Mouse (Mus musculus) forebrain, embryonic 13.5 days (tissue): ENCODE measurements at regions not wholly inside any gene's neighbourhood (a gene's known extent, or its start where the extent isn't known, plus 50 kb on each side); places are given as distances from the start of the nearest gene placed in this dataset.
"Not testable (repeated sequence)": the region's sequence is repeated elsewhere in the genome, so short reads cannot be mapped to it uniquely, and the experiment has no call there.

Experiments
- ATAC-seq: fragments of 200-750 bp; cut with Nextera tagmentation; 2 replicates; pipeline ENCODE4 v1.8.0; 2017
- H3K27ac ChIP-seq: fragments of 300-500 bp; sonication (generic); 2 replicates; pipeline ENCODE4 v1.5.1; 2015; ENCODE audit warnings: inconsistent platforms, mild to moderate bottlenecking, moderate library complexity
- H3K27me3 ChIP-seq: fragments of 300-500 bp; sonication (generic); 2 replicates; pipeline ENCODE4 v1.6.1; 2015; ENCODE audit warnings: mild to moderate bottlenecking, inconsistent platforms
- H3K36me3 ChIP-seq: fragments of 300-500 bp; sonication (generic); 2 replicates; pipeline ENCODE4 v1.6.1; 2015; ENCODE audit warnings: mild to moderate bottlenecking, inconsistent platforms; ENCODE audit not compliant: poor library complexity, severe bottlenecking
- H3K4me1 ChIP-seq: fragments of 300-500 bp; sonication (generic); 2 replicates; pipeline ENCODE4 v1.6.1; 2015; ENCODE audit warnings: inconsistent platforms
- H3K4me2 ChIP-seq: fragments of 300-500 bp; sonication (generic); 2 replicates; pipeline ENCODE4 v1.6.1; 2015; ENCODE audit warnings: inconsistent platforms, mild to moderate bottlenecking, moderate library complexity
- H3K4me3 ChIP-seq: fragments of 300-500 bp; sonication (generic); 2 replicates; pipeline ENCODE4 v1.5.1; 2015; ENCODE audit warnings: mild to moderate bottlenecking, inconsistent platforms
- H3K9ac ChIP-seq: fragments of 300-500 bp; sonication (generic); 2 replicates; pipeline ENCODE4 v1.6.1; 2015; ENCODE audit warnings: mild to moderate bottlenecking, inconsistent platforms
- H3K9me3 ChIP-seq: fragments of 300-500 bp; sonication (generic); replicated peaks from 2 replicates; pipeline ENCODE4 v1.6.1; 2016; ENCODE audit warnings: inconsistent platforms
- WGBS: fragments of 180-500 bp; shearing (Covaris S2); methylation state at CpG from one replicate; pipeline ENCODE4 v1.1.7; 2015; 5-methylcytosine and 5-hydroxymethylcytosine counted together

DNA sequence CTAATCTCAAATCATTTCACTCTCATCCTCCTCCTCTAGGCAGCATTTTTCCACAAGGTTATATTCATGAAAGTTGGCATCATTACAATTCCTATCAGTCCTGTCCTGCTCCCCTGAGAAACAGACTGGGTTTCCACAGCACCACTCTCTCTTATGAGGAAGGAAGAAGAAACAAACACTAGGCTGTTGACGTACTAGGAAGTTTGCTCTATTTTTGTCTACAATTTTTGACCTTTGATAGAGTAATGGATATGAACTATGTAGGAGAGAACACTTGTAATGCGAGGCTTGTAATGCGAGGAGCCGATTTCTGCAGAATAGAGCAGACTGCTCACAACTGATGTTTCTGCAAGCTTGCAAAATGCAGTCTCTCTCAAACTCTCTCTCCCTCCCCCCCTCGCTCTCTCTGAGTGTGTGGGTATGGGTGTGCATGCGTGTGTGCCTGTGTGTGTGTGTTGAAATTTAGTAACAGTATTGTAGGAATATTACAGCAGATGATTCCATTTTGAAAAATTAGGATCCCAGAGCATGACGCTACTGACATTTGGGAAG, 247.0 kb upstream of the Klf6 start:
- Histone ChIP-seq H3K27me3 (no peaks in the 10 kb centered on the region), H3K4me1 (no peaks in the 10 kb centered on the region), H3K36me3 (no peaks in the 10 kb centered on the region), H3K4me3 (no peak overlapping the region), H3K27ac (no peak overlapping the region), H3K4me2 (no peak overlapping the region), H3K9ac (no peak overlapping the region), H3K9me3 (no peaks in the 10 kb centered on the region)
- no peak for ATAC-seq
- 89% methylated on average over 7 of the region's 7 CpGs for WGBS

DNA sequence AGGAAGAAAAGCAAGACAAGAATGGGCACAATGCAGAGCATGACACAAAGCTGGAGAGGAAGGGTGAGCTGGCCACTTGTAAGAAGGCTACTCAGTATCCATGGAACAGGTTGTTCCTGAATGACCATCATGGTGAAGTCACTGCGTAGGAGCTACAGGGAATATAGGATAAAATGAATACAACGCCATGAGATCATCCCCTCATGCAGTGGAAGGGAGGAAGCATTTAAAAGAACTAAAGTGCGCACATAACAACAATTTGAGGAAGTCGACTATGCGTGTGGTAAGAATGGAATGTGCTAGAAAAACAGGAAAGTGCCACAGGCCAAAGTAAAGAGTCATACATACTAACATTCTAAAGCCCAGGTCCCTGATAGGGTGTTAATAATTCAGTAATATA, 246.4 kb upstream of the Klf6 start:
- Histone ChIP-seq H3K36me3 (no peaks in the 10 kb centered on the region), H3K9me3 (no peaks in the 10 kb centered on the region), H3K4me3 (no peak overlapping the region), H3K27me3 (no peaks in the 10 kb centered on the region), H3K4me2 (no peak overlapping the region), H3K9ac (no peak overlapping the region), H3K27ac (no peak overlapping the region), H3K4me1 (no peaks in the 10 kb centered on the region)
- ATAC-seq = no peak
- 93% methylated on average over 5 of the region's 5 CpGs for WGBS

DNA sequence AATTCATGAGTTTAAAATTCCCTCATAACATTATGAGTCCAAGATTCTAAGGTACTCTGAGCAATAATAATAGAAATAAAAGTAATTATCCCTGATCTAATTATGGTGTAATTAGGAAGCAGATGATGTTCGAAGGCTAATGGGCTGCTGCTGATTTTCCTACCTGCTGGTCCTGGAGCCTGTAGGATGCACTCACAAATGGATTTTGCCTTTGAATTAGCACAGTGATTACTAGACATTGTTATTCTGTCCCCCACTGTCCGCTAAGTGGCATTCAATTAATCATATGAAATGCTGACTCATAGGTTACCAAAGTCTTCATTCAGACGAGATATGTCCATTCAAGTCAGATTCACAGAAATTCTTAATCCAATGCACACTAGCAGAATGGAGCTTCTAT, 246.0 kb upstream of the Klf6 start:
- Histone ChIP-seq H3K4me3 (no peak overlapping the region), H3K4me1 (no peaks in the 10 kb centered on the region), H3K27ac (no peak overlapping the region), H3K36me3 (no peaks in the 10 kb centered on the region), H3K27me3 (no peaks in the 10 kb centered on the region), H3K9ac (no peak overlapping the region), H3K4me2 (no peak overlapping the region), H3K9me3 (no peaks in the 10 kb centered on the region)
- ATAC-seq = 0 out of 2 replicates have a peak, but pooled peaks have one; percentile 43
- 42% methylated on average over 3 of the region's 3 CpGs for WGBS

DNA sequence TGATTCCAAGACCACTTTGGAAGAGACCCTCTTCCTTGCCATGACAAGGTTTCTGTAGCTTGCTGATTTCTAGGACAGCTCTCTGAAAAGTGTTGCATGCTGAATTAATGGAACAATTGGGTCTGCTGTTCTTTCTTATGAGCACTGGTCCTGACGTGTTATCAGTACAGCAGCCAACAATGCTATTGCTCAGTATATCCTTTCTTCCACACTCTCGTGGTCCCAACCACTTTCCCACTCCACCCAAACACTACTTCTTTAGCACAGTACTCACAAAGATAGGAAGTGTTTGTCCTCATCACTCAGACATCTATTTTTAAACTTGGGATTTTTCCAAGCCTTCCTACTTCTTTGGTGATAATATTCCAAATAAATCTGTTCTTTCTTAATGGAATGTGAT, 233.2 kb upstream of the Klf6 start:
- Histone ChIP-seq H3K27me3 (no peaks in the 10 kb centered on the region), H3K9me3 (no peaks in the 10 kb centered on the region), H3K4me2 (no peak overlapping the region), H3K27ac (no peak overlapping the region), H3K9ac (no peak overlapping the region), H3K36me3 (no peaks in the 10 kb centered on the region), H3K4me3 (no peak overlapping the region), H3K4me1 (no peaks in the 10 kb centered on the region)
- ATAC-seq = no peak
- WGBS = 75% methylated on average over 2 of the region's 2 CpGs

DNA sequence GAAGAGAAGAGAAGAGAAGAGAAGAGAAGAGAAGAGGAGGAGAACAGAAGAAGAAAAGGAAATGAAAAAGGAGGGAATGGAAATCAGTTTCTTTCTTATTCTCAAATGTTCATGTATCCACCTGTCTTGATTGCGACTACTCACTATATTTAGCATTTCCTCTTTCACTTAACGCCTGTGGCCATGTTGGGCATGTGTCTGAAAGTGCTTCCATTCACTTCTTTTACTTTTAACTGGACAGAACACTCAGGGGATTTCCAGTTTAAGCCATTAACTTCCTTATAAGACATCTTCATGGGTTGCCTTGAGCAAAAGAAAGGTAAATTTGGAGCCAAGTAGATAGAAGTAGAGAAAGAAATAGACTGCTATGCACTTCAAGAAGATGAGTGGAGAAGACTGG, 226.3 kb upstream of the Klf6 start:
- Histone ChIP-seq H3K27me3 (no peaks in the 10 kb centered on the region), H3K9ac (no peak overlapping the region), H3K36me3 (no peaks in the 10 kb centered on the region), H3K4me1 (no peaks in the 10 kb centered on the region), H3K4me3 (no peak overlapping the region), H3K4me2 (no peak overlapping the region), H3K27ac (no peak overlapping the region), H3K9me3 (no peaks in the 10 kb centered on the region)
- ATAC-seq = no peak
- 80% methylated on average over 2 of the region's 2 CpGs for WGBS

DNA sequence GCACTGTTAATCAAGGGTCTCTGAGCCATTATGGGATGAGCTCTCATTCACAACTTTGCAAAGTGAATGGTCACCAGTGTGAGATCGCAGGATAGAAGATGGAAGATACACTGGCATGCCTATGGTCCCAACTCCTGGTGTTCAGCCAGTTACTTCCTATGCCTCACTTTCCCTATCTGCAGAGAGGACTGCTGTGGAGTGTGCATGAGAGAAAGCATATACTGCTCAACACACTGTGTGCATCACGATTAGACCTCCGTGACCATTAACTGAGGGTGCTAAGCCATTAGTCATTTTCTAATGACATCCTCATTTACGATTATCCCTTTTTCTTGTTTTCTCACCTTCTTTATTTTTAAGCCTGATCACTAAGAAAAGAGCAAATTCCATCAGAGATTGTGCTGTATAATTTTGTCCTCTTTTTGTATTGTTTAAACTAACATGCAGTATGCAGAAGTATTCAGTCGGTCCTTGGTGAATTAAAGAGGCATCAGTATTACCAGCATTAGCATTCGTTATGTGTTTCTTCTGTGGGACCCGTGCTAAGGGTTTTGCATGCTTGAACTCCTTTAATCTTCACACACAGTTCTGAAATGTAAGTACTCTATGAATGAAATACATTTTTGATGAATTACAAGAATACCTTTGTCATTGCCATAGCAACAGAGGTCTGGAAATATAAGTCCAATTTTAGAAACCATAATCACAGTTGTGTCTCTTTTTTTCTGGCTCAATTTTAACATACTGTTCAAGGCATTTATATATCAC, 219.4 kb upstream of the Klf6 start:
- no peak overlapping the region for H3K27ac ChIP-seq
- H3K4me3 ChIP-seq = no peak overlapping the region
- H3K9ac ChIP-seq = no peak overlapping the region
- H3K27me3 ChIP-seq = no peaks in the 10 kb centered on the region
- ATAC-seq = 0 out of 2 replicates have a peak, but pooled peaks have one; percentile 33
- H3K9me3 ChIP-seq = no peaks in the 10 kb centered on the region
- no peaks in the 10 kb centered on the region for H3K36me3 ChIP-seq
- H3K4me1 ChIP-seq = no peaks in the 10 kb centered on the region
- H3K4me2 ChIP-seq = no peak overlapping the region
- 71% methylated on average over 7 of the region's 7 CpGs for WGBS

DNA sequence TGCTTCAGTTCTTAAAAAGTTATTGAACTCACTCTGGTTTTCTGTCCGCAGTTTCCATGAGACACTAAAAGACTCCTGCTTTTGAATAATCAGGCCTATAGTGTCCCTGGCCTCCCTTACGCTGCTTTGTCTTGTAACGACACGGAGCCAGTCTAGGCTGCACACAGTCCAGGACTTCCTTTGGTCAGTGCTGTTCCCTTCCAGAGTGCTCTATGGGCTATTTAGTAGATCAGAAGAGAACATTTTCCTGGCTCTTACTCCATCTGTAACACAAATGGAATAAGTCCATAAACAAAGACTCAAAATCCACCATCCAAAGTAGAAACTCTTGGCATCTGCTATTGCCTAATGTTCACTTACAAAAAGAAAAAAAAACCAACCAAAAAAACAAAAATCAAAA, 213.0 kb upstream of the Klf6 start:
- Histone ChIP-seq H3K4me2 (no peak overlapping the region), H3K9me3 (no peaks in the 10 kb centered on the region), H3K4me1 (no peaks in the 10 kb centered on the region), H3K36me3 (no peaks in the 10 kb centered on the region), H3K4me3 (no peak overlapping the region), H3K27me3 (no peaks in the 10 kb centered on the region), H3K9ac (no peak overlapping the region), H3K27ac (no peak overlapping the region)
- 66% methylated on average over 4 of the region's 4 CpGs for WGBS
- no peak for ATAC-seq

DNA sequence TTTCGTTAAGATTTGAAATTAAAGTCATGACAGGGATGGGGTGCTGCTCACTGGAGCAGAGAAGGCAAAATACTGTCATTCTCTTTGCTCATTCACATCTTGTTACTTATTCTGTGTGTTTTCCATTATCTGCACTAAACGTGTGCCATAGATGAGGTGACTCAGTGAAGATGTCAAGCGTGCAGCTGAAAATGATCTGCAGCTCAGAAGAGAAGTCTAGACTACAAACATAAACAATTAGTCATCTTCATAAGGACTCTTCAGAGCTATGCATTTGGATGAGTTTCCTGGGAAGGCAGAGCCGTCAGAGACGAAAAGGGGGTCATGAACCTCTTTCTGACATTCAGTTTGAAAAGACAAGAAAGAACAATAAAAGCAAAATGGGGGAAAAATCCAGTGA, 203.7 kb upstream of the Klf6 start:
- H3K27me3 ChIP-seq = no peaks in the 10 kb centered on the region
- H3K9me3 ChIP-seq = no peaks in the 10 kb centered on the region
- H3K4me1 ChIP-seq = no peaks in the 10 kb centered on the region
- no peak overlapping the region for H3K9ac ChIP-seq
- H3K4me3 ChIP-seq = no peak overlapping the region
- no peaks in the 10 kb centered on the region for H3K36me3 ChIP-seq
- WGBS = 57% methylated on average over 5 of the region's 5 CpGs
- no peak overlapping the region for H3K4me2 ChIP-seq
- no peak overlapping the region for H3K27ac ChIP-seq
- no peak for ATAC-seq

DNA sequence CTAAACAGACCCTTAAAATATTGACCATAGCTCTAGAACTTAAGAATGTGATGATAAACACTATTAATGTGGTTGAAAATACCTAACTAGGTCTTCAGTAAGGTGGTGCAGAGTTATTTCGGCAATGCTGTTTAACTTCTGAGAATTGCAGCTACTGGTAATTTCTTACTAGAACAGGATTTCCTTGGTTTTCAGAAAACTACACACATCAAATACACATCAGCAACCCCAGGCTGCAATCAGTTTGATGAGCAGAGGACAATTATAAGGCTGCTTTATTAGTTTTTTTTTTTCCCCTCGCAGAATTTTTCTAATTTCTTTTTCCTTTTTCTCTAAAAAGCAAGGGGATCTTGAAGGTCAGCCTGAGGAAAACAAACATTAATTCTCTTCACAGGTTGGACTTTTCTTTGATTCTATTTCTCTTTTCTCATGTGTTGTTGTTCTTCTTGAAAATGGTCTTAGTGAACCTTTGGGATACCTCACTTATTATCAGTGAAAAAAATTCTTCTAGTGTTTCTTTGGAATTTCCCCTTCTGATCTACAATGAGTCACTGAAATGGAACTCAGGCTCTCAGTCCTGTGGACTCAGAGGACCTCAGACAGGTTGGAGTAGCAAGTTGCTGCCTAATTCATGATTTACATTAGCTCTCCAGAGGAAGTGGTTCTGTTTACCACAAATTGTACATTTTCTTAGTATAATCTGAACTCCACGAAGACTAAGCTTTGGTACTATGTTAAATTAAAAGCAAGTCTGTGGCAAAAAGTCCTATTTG, 194.9 kb upstream of the Klf6 start:
- Histone ChIP-seq H3K9ac (no peak overlapping the region), H3K27ac (no peak overlapping the region), H3K27me3 (no peaks in the 10 kb centered on the region), H3K4me3 (no peak overlapping the region), H3K4me2 (no peak overlapping the region), H3K9me3 (no peaks in the 10 kb centered on the region), H3K4me1 (no peaks in the 10 kb centered on the region), H3K36me3 (no peaks in the 10 kb centered on the region)
- WGBS = 87% methylated on average over 3 of the region's 3 CpGs
- no peak for ATAC-seq

DNA sequence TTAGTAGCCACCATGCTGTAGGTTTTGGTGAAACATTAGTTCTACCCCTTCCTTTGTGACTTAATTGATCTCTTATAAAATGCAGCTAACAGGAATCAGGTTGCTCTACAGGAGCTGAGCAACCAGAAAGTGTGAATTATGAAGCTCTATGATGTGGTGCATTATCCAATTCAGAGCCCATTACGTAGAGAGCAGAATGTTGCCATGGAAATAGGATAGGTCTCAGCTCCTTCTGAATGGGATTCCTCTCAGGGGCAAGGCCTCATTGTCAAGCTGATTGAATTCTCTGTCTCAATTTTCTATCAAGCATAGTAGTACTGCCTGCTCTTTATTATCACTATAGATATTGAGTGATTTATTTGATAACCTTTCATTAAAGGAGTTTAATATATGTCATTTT, 185.6 kb upstream of the Klf6 start:
- Histone ChIP-seq H3K4me2 (no peak overlapping the region), H3K4me1 (no peaks in the 10 kb centered on the region), H3K4me3 (no peak overlapping the region), H3K27ac (no peak overlapping the region), H3K27me3 (no peaks in the 10 kb centered on the region), H3K36me3 (no peaks in the 10 kb centered on the region), H3K9me3 (no peaks in the 10 kb centered on the region), H3K9ac (no peak overlapping the region)
- peak; percentile 82 for ATAC-seq
- WGBS = 9% methylated on average over 1 of the region's 1 CpGs

DNA sequence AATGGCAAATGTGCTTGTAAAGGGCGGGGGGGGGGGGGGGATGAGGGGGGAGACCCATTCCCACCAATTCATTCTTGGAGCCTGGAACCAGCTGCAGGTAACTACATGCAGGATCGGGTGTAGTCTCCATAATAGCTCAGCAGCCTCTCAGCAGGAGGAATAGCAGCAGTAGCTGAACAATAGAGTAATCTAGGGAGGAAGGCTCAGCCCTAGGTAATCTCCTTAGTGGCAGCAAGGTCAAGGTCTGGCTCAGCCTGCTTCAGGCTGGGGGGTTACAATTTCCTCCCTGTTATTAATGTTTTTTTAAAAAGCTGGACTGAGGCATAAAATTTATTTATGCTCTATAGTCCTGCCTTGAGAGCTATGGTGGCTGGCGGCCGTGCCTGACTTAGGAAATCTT, 171.2 kb upstream of the Klf6 start:
- H3K9ac ChIP-seq = no peak overlapping the region
- H3K27ac ChIP-seq = no peak overlapping the region
- H3K4me3 ChIP-seq = no peak overlapping the region
- WGBS = 78% methylated on average over 3 of the region's 4 CpGs
- H3K27me3 ChIP-seq = no peaks in the 10 kb centered on the region
- no peaks in the 10 kb centered on the region for H3K4me1 ChIP-seq
- peaks cover 10% of the 10 kb centered on the region for H3K9me3 ChIP-seq
- no peak for ATAC-seq
- H3K4me2 ChIP-seq = no peak overlapping the region
- H3K36me3 ChIP-seq = no peaks in the 10 kb centered on the region

DNA sequence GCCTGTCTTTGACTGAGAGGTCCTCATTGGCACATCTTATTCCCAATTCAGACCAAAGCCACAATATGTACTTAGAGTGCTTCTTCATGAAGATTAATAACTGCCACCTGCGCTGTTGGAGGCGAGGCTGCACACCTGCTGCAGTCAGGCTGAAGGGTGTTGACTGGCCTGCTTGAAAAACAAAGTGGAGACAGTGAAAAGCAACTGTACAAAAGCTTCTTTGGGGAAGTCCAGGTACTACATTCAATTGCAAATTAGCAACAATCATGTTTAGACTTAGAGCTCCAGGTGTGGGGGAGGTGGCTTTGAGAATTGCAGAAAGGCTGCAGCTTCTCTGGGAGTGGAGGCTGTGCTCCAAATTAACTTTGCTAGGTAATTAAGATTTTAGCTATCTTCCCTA, 170.6 kb upstream of the Klf6 start:
- H3K4me3 ChIP-seq, H3K9me3 ChIP-seq, H3K36me3 ChIP-seq, H3K4me1 ChIP-seq, ATAC-seq, H3K27me3 ChIP-seq, H3K4me2 ChIP-seq, H3K9ac ChIP-seq, H3K27ac ChIP-seq: not testable (repeated sequence)
- 80% methylated on average over 2 of the region's 2 CpGs for WGBS
